In the genomic region with DNA sequence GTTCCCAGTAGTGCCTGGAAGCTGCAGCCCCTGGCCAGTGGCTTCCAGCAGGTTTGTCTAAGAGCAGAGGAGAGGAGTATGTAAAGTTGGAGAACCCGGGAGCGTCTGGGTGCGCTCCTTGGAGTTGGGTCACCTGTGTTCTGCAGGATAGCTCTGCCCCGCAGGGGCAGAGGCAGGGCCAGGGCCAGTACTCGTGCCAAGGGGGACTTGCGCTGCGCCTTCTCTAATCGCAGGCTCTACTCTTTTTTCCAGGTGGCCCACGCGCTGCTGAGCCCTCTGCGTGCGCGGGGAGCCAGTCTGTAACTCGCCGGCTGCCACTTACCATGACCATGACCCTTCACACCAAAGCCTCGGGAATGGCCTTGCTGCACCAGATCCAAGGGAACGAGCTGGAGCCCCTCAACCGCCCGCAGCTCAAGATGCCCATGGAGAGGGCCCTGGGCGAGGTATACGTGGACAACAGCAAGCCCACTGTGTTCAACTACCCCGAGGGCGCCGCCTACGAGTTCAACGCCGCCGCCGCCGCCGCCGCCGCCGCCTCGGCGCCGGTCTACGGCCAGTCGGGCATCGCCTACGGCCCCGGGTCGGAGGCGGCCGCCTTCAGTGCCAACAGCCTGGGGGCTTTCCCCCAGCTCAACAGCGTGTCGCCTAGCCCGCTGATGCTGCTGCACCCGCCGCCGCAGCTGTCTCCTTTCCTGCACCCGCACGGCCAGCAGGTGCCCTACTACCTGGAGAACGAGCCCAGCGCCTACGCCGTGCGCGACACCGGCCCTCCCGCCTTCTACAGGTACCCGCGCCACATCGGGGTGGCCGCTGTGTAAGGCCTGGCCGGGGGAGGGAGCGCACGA, we compare ENCODE assay signal across 8 mouse cellular contexts.
DNase-seq lines count a peak whose midpoint lies in the region; ATAC-seq and TF ChIP-seq lines count a peak whose summit lies in the region.

No protein-coding gene starts in this region.

- no peaks in the 10 kb centered on the region for H3K36me3 ChIP-seq in forebrain, embryonic 14.5 days (ENCODE audit: control insufficient read depth, insufficient read depth, low read length)
- H3K36me3 ChIP-seq in kidney, postnatal 0 days (ENCODE audit: insufficient read depth, low read length), result no peaks in the 10 kb centered on the region
- no peaks in the 10 kb centered on the region for H3K36me3 ChIP-seq in midbrain, embryonic 13.5 days
- H3K36me3 ChIP-seq in testis, adult 2 months (ENCODE audit: control insufficient read depth, insufficient read depth, low read length), result no peaks in the 10 kb centered on the region

- peak; percentile 66 for ATAC-seq in forebrain, embryonic 14.5 days
- ATAC-seq in kidney, postnatal 0 days (replicated peaks; ENCODE audit: low FRiP score, low read depth), result peak; percentile 69
- ATAC-seq in midbrain, embryonic 13.5 days, result peak; percentile 88
- ATAC-seq in erythroid progenitor cell, adult 5-6 weeks (replicated peaks; ENCODE audit: low FRiP score, poor library complexity, severe bottlenecking), result no peak

- H3K27ac ChIP-seq in left cerebral cortex, adult 2 months, result no peak overlapping the region
- no peak overlapping the region for H3K27ac ChIP-seq in bone marrow macrophage, adult 2 months (ENCODE audit: insufficient read depth, low read depth, low read length)
- H3K27ac ChIP-seq in forebrain, embryonic 14.5 days (ENCODE audit: low read depth, low read length), result no peak overlapping the region
- H3K27ac ChIP-seq in kidney, postnatal 0 days, result no peak overlapping the region
- H3K27ac ChIP-seq in midbrain, embryonic 13.5 days, result no peak overlapping the region
- H3K27ac ChIP-seq in testis, adult 2 months (ENCODE audit: control insufficient read depth, insufficient read depth, low read depth, low read length), result peak overlapping the region; percentile 36

- H3K9ac ChIP-seq in forebrain, embryonic 14.5 days (ENCODE audit: low read length), result peak overlapping the region; percentile 62
- H3K9ac ChIP-seq in kidney, postnatal 0 days (ENCODE audit: low read depth, low read length), result peak overlapping the region; percentile 49
- H3K9ac ChIP-seq in midbrain, embryonic 13.5 days (replicated peaks), result peak overlapping the region; percentile 73

- peak overlapping the region; percentile 97 for H3K4me2 ChIP-seq in forebrain, embryonic 14.5 days (ENCODE audit: low read length)
- H3K4me2 ChIP-seq in kidney, postnatal 0 days (ENCODE audit: low read length), result peak overlapping the region; percentile 95
- H3K4me2 ChIP-seq in midbrain, embryonic 13.5 days (replicated peaks), result peak overlapping the region; percentile 98

- H3K4me1 ChIP-seq in bone marrow macrophage, adult 2 months (ENCODE audit: control insufficient read depth, insufficient read depth, low read length), result no peaks in the 10 kb centered on the region
- H3K4me1 ChIP-seq in forebrain, embryonic 14.5 days (ENCODE audit: control insufficient read depth, insufficient read depth, low read length), result peaks cover 3% of the 10 kb centered on the region; the same call in 1 of the 2 replicates
- peaks cover 14% of the 10 kb centered on the region; the same call in 1 of the 2 replicates for H3K4me1 ChIP-seq in kidney, postnatal 0 days (replicated peaks; ENCODE audit: insufficient read depth, low read length)
- peaks cover 19% of the 10 kb centered on the region for H3K4me1 ChIP-seq in midbrain, embryonic 13.5 days (replicated peaks)
- peaks cover 18% of the 10 kb centered on the region for H3K4me1 ChIP-seq in testis, adult 2 months (ENCODE audit: control insufficient read depth, insufficient read depth, low read length)

- WGBS in forebrain, embryonic 14.5 days, result under 1% methylated on average over 64 of the region's 68 CpGs
- 3% methylated on average over 53 of the region's 68 CpGs for WGBS in kidney, postnatal 0 days
- WGBS in midbrain, embryonic 13.5 days, result under 1% methylated on average over 63 of the region's 68 CpGs

- no peaks in the 10 kb centered on the region for H3K9me3 ChIP-seq in forebrain, embryonic 14.5 days (replicated peaks; ENCODE audit: control insufficient read depth, low read length)
- no peaks in the 10 kb centered on the region for H3K9me3 ChIP-seq in kidney, postnatal 0 days (replicated peaks; ENCODE audit: low read length)
- H3K9me3 ChIP-seq in midbrain, embryonic 13.5 days, result no peaks in the 10 kb centered on the region

- TF ChIP-seq CTCF in left cerebral cortex, adult 2 months (IDR thresholded peaks at IDR 0.05), result no peak; the same call in 1 of the 2 replicates
- TF ChIP-seq CTCF in bone marrow macrophage, adult 2 months (IDR thresholded peaks at IDR 0.05; ENCODE audit: low read depth, low read length), result no peak
- TF ChIP-seq CTCF in kidney, postnatal 0 days (IDR thresholded peaks at IDR 0.05; ENCODE audit: low read depth), result no peak; the same call in 1 of the 2 replicates
- TF ChIP-seq CTCF in testis, adult 2 months (IDR thresholded peaks at IDR 0.05; ENCODE audit: control insufficient read depth, insufficient read depth, insufficient replicate concordance, low read depth, low read length), result no peak

- no peak for TF ChIP-seq POLR2A in bone marrow macrophage, adult 2 months (IDR thresholded peaks at IDR 0.05; ENCODE audit: borderline replicate concordance, low read depth, low read length)
- no peak for TF ChIP-seq POLR2A in testis, adult 2 months (IDR thresholded peaks at IDR 0.05; ENCODE audit: control insufficient read depth, low read depth, low read length)

- intact Hi-C loops in left cerebral cortex, adult 2 months (cut with DNase I), result no loop called here

- DNase-seq in left cerebral cortex, adult 2 months (ENCODE audit: extremely low spot score in 1 of 2, low spot score in 2 of 2), result peak in 1 of 2 experiments; percentile 14
- no peak for DNase-seq in left cerebral cortex, adult 18-20 months (ENCODE audit: low spot score in 2 of 2)
- DNase-seq in forebrain, embryonic 14.5 days (ENCODE audit: low spot score), result peak; percentile 18
- no peak for DNase-seq in kidney, postnatal 0 days (ENCODE audit: low spot score)

- H3K4me3 ChIP-seq in left cerebral cortex, adult 2 months, result peak overlapping the region; percentile 56
- peak overlapping the region; percentile 46 for H3K4me3 ChIP-seq in bone marrow macrophage, adult 2 months (ENCODE audit: insufficient read depth, low read length)
- H3K4me3 ChIP-seq in forebrain, embryonic 14.5 days (ENCODE audit: low read depth, low read length), result peak overlapping the region; percentile 52
- H3K4me3 ChIP-seq in kidney, postnatal 0 days (replicated peaks; ENCODE audit: low read depth, low read length), result peak overlapping the region; percentile 46
- H3K4me3 ChIP-seq in midbrain, embryonic 13.5 days (replicated peaks), result peak overlapping the region; percentile 61
- peak overlapping the region; percentile 67 for H3K4me3 ChIP-seq in testis, adult 2 months (ENCODE audit: control insufficient read depth, low read depth, low read length)

- H3K27me3 ChIP-seq in forebrain, embryonic 14.5 days (replicated peaks; ENCODE audit: control insufficient read depth, insufficient read depth, low read length), result peaks cover 28% of the 10 kb centered on the region
- peaks cover 21% of the 10 kb centered on the region for H3K27me3 ChIP-seq in kidney, postnatal 0 days (ENCODE audit: insufficient read depth, low read length)
- peaks cover 49% of the 10 kb centered on the region for H3K27me3 ChIP-seq in midbrain, embryonic 13.5 days
- peaks cover 11% of the 10 kb centered on the region; the same call in 1 of the 2 replicates for H3K27me3 ChIP-seq in testis, adult 2 months (ENCODE audit: control insufficient read depth, insufficient read depth, low read length)
